Mouse (Mus musculus): ENCODE results near the gene Gm10057.
"Not testable (repeated sequence)": the region's sequence is repeated elsewhere in the genome, so short reads cannot be mapped to it uniquely, and the experiment has no call there.

Gene Gm10057

DNA sequence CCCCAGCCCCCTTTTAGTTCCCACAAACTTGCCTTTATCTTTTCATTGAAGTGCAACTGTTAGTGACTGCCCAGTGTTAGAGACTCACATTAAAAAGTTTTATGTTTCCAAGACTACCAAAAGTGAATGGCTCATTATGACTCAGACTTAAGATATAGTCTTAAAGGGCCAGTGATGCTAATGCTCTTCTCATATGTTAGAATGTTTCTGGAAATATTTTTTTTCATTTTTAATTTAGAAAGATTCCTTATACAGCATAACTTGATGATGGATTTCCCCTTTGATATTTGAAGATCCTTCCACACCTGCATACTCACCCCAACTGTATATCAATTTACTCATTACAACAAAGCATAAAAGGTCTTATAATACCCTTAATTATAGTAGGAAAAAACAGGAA, at the start of gene Gm10057:
Gene Gm10057 (minus strand): TSS at position 101 of the 400 bp plus-strand sequence.
- DNase-seq, result not testable (repeated sequence)

DNA sequence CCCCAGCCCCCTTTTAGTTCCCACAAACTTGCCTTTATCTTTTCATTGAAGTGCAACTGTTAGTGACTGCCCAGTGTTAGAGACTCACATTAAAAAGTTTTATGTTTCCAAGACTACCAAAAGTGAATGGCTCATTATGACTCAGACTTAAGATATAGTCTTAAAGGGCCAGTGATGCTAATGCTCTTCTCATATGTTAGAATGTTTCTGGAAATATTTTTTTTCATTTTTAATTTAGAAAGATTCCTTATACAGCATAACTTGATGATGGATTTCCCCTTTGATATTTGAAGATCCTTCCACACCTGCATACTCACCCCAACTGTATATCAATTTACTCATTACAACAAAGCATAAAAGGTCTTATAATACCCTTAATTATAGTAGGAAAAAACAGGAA, 21.1 kb downstream of the Gm10057 start, which contains the start of gene 4921511M17Rik:
Gene 4921511M17Rik (minus strand): TSS at position 101 of the 400 bp plus-strand sequence.
- not testable (repeated sequence) for DNase-seq

DNA sequence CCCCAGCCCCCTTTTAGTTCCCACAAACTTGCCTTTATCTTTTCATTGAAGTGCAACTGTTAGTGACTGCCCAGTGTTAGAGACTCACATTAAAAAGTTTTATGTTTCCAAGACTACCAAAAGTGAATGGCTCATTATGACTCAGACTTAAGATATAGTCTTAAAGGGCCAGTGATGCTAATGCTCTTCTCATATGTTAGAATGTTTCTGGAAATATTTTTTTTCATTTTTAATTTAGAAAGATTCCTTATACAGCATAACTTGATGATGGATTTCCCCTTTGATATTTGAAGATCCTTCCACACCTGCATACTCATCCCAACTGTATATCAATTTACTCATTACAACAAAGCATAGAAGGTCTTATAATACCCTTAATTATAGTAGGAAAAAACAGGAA, 42.3 kb downstream of the Gm10057 start, which contains the start of gene Samt1:
Gene Samt1 (minus strand): TSS at position 101 of the 400 bp plus-strand sequence.
- DNase-seq, result not testable (repeated sequence)

Data from thymus, adult 18-20 months (tissue).